Mouse (Mus musculus) hindlimb bud, embryonic 11.5 days (tissue): ENCODE data around the gene Rad51d.

Source experiments
- DNase-seq: peaks from one replicate; pipeline ENCODE4 v3.0.0-alpha.2; 2012; ENCODE audit warnings: low read depth, low spot score; ENCODE audit errors: extremely low spot score

Rad51d gene

DNA sequence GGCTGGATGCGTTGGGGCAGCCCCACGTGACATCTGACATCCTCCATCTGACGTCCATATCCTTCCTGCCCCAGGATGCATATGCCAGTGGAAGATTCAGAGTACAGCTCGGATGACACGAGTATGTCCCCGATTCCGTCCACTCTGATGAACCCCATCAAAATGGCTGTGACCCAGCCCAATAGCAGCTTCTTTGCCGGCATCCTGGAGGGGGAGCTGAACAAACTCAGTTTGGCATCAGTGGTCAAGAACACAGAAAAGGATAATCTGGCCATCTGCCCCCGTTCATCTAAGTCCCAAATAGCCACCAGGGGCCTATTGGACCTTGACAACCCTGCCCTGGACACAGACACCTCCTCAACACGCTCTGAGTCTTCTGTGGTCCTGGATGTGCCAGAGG is 7.1 kb upstream of the Rad51d start:
- DNase-seq = no peak

DNA sequence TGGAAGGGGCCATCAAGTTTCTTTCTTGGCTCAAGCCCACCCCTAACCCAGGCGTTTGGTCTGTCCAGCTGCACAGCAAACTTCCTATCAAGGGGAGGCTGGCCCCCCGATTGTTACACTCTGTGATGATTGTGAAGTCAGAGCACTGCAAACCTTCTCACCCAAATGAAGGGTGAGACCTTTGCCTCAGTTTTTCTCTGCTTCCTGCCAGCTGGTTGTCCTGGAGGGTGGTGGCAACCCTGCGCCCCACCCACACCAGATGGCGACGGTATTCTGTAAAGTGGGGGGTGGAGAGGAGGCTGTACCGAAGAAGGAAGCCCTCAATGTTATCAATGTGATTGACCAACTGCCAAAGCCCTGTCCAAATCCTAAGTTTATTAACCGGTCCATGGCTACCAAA is 1.5 kb upstream of the Rad51d start, which contains the start of gene Fndc8:
Gene Fndc8, plus strand, starts transcription at position 189 of the 400 bp plus-strand sequence.
- DNase-seq = no peak

DNA sequence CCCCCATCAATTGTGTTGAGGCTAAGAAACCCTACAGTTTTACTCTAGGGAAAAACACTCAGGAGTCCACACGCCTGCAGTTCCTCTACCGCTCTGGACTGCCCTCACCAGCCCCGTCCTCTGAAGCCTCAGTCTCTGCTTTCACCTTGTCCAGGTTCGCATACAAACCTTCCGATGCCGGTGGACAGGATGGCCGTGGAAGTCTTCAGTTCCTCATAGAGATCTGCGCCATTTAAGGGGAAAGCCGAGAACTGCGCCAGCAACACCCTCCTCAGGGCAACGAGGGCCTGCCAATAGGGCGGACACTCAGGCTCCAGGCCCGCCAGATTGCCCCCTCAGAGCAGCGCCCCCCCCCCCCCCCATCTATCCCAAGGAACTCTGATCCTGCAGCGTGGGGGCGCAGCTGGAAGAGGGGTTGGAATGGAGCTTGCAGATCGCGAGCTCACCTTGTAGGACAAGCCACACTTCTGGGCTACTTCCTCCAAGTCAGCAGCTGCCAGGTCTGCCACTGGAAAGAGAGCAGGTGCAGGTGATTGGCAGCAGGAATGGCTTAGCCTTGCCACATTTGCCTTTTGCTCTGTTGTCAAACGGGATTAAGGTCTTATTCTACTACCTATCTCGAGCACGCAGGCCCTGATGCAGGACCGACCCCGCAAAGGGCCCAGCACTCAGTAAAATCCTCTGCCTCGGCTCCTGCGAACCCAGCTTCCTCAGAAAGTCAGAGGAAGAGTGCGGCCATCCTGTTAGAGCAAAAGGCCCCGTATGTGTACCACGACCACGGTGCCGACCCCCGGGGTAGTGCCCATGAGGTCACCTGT is 681 bp downstream of the Rad51d start:
- no peak for DNase-seq

DNA sequence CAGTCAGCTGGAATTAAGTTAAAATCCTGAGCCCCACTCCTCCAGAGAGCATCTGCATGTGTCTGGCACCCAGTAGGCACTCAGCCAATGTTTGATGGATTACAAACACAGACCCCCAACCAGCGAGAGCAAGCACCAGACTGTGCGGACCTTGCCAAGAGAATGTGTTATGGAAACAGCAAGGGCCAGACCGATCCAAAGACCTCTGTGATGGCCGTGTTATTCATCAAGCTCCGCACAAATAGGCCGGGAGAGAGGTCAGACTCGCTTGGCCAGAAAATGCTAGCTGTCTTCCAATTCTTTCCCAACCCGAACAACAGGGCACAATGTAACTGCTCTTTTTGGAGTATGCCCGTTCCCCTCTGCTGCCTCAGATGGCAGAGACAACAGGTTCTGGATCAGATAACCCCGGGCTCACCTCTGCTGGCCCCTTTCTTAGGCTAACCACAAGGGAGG is 1.9 kb downstream of the Rad51d start:
- DNase-seq = no peak

DNA sequence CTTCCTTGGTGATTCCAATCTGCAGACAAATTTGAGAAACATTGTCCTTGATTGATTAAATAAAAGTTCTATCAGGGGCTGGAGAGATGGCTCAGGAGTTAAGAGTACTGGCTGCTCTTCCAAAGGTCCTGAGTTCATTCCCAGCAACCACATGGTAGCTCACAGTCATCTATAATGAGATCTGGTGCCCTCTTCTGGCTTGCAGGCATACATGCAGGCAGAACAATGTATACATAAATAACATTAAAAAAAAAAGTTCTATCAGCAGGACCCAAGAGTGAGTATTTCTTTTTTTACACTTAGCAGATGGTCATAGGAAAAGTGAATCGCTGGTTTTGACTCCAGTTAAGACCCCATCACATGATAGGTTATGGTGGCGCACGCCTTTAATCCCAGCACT is 3.9 kb downstream of the Rad51d start:
- DNase-seq = no peak

DNA sequence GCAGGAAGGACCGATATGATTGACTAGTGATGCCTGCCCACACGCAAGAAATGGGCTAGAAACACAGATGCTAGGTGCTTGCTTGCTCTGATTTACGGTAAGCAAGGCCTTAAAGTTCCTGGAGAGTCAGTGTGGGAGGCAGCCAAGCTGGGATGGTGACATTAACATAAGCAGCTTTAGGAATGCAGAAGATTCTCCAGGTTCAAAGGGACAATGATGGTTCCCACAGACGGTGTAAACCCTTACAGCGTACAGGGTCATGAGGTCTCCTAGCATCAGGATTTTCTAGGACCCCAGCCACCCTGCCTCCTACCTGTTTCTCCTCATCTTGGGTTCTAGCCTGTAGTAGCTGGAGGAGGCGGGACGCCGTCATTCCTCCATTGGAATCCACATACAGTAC is 7.2 kb downstream of the Rad51d start:
- no peak for DNase-seq

DNA sequence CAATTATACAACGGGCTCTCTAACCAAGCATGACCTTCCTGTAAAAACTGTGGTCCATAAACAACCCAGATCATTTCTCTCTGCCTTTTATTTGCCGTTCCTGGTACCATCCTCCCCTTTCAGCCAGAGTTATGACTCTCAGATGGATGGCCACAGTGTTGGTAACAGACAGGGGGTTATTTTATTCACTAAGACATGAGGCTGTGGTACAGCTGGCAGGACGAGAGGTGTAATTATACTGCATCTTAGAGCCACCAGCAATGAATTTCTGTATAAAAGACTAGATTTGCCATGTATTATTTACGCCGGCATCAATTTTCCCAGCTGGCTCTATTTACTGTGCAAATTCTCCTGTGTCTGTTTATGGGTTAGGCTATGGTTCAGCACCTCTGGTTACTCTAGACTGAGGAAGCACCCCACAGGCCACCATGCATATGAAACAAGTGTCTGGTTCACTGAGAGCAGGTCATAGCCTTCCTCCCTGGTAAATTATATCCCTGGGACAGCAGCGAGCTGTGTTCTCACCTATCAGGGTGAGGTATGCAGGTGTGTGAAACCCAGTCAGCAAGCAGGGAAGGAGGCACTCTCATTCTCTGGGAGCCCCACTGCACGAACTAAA is 12.6 kb downstream of the Rad51d start:
- no peak for DNase-seq

DNA sequence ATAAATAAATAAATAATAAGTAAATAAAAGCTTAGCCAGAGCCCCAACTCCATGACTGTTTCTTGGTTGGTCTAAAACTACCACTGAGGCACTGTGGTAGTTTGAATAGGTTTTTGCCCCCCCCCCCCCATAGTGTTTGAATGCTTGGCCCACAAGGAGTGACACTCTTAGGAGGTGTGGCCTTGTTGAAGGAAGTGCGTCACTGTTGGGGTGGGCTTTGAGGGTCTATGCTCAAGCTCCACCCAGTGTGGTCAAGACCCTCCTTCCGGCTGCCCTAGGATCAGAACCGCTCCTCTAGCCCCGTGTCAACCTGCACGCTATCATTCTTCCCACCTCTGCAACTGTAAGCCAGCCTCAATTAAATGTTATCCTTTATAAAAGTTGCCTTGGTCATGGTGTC is 14.8 kb downstream of the Rad51d start:
- no peak for DNase-seq

DNA sequence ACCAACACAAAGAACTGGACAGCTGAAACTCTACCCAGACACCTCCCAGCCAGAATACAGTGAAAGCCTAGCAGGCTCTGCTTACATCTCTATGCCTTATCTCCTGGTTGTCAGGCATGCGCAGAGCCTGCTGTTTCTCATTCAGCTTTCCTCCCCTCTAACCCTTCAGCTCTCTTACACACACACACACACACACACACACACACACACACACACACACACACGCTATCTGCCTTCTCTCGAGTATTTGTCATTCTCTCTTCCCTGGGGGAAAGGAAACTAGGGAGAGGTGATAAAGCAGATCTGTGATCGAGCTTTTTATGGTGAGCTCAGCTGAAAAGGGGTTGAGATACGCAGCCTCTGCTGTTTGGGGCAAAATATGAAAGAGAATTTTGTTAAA is 15.5 kb downstream of the Rad51d start:
- no peak for DNase-seq

DNA sequence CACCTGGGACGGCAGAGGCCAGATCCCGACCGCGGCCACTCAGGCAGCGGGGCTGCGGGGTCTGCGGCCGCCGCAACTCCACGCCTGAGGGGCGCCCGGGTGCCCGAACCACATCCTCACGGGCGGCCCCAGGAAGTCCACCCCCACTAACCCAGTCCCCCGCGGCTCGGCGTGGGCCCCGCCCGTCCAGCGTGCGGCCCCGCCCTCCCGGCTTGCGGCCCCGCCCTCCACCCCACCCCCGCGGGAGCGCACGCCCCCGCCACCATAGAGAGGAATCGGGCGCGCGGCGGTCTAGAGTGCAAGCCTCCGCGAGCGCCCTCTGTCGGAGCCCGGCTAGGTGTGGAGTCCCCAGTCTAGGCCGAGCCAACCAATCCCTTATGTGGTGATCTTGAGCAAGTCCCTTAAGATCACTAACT is 19.4 kb downstream of the Rad51d start, which contains the start of gene Rffl:
Gene Rffl, minus strand, starts transcription at position 180 of the 416 bp plus-strand sequence.
- DNase-seq = peak; percentile 63

DNA sequence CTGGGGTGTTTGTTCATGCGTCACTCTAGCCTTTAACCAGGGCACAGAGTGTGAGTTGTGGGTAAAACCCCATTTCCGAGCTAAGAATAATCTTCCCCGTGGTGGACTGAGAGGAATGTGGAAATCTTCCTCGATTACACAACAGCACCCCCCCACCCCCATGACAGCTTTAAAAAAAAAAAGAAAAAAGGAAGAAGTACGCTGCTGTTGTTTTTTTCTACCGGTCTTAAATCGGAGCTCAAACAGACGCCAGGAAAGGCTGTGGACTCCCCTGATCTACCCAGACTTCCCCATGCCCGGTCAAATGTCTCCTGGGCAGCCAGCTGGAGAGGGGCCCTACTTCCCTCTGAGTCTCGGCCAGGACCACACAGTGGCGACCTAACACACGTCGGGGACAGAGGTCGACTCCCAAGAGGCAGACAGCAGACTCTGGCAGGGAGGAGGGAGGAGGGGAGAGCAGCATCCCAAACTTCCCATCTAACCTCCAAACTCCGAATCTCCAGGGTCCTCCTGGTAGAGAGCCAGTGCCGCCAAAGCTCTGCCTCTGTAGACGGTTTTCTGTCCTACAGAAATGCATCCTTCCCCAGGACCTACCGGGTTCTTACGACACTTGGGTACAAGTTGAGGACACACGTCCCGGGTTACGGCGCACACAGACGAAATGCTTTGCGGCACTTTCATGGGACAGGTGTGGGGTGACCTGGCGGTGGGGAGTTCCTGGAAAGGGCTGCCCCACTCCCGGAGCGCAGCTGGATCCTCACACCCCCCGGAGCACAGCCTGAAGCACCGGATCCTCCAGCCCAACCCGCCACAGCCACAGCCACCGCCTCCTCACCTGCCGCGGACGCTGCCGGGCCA is 20.0 kb downstream of the Rad51d start:
- no peak for DNase-seq

DNA sequence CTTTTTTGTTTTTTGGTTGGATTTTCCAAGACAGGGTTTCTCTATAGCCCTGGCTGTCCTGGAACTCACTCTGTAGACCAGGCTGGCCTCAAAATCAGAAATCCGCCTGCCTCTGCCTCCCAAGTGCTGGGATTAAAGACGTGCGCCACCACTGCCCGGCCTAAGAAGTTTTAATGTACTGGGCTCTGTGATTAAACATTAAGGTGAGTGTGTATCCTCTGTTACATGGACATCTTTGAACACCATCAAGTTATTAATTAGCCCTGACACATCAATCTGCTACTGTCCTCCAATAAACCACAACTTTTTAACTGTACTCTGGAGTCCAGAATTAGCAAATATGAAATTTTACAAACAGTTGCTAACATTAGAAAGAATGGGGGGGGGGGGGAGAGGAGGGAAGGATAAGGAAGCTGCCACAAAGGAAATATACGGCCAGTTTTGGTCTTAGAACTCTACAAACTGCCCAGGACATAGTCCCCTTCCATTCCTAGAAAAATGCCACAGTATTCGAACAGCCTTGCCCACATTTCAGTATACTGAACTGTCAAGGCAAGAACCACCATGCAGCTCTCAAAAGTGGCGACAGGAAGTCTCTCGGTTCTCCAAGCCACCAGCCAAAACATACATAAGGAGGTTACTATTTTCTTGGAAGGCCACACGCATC is 20.8 kb downstream of the Rad51d start:
- no peak for DNase-seq

DNA sequence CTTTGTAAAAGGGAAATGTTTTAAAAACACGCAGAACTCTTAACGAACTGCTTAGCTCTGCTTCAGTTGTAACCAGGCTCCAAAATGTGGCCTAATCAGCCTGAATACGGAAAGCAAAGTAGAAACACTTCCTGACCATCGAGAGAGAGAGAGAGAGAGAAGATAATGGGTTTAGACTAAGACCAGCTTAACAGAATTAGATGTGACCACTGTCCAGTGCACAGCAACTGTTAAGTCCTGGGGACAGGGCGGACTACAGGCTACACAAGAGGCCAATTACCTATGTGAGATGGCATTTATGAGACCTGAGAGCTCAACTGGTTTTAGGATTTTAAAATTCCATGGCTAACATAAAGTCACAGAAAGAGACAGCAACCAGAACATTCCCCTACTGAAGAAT is 22.5 kb downstream of the Rad51d start:
- DNase-seq = no peak

DNA sequence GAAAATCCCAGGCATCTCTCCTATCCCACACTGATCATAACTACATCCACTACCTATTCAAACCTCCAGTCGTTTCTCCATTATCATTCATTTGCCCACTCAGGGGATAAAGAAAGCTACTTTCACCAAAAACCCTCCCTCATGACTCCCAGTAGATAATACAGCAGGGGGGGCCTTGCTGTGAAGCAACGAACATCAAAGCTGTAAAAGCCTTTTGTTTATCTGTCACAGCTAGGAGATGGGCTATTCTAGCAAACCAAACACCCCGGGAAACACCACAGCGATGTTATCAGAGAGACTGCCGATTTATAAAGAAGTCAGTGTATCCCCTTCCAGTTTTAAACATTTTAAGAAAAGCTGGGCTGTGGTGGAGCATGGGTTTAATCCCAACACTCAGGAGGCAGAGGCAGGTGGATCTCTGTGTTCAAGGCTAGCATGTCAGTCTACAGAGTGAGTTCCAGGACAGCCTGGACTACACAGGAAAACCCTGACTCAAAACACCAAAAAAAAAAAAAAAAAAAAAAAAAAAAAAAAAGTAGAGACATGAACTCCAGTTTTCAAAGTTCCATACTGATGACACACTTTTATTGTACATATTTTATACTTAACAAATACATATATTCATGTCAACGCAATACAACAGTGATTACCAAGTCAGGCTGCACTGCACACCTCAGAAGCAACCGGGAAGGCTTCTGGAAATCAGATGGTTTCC is 23.4 kb downstream of the Rad51d start:
- no peak for DNase-seq

DNA sequence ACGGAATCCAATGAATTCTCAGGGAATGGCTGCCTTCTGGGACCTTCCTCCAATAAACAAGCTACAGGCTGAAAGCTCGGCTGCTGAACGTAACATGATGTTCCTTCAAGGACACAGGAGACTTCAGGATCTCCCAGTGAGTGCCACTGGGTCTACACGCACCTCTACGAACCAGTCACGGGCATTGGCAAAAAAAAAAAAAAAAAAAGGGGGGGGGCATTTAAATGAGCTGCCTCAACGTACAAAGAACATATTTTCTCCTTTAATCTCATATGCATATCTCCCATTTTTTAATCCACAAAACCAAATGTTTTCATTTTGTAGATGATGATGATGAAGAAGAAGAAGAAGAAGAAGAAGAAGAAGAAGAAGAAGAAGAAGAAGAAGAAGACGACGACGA is 24.5 kb downstream of the Rad51d start:
- no peak for DNase-seq

DNA sequence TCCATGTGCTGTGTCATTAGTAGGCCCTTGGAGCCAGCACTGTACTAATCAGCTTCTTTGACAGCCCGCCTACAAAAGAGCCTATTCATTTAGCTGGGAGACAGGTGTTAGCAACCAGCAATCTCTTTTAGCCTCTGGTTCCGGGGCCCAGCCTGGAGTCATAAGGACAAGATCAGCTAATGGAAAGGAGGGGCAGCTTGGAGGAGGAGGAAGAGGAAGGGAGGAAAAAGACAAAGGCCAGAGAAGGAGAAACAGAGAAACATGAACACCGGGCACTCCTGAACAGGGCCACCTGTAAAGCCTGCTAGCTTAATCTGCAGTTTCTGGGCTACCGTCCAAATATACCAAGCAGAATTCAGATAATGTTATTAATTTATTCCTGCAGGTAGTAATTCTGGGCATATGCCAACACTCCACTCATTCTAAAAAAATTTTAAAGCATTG is 26.9 kb downstream of the Rad51d start:
- no peak for DNase-seq

DNA sequence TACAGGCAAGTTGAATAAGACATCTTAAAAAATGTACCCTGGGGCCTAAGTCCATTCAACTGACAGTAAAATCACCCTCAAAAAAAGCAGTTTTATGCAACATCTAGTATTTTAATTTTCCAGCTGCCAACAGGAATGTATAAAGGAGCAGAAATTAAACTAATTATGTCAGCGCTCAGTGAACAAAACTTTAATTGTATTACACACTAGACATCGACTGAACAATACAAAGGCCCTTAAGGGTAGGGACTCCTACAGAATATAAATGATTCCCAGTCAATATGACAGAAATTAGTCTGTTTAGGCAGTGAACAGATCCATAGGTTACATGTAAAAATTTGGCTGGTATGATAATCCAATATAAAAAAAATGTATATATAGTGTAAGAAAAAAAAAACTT is 27.4 kb downstream of the Rad51d start:
- no peak for DNase-seq

DNA sequence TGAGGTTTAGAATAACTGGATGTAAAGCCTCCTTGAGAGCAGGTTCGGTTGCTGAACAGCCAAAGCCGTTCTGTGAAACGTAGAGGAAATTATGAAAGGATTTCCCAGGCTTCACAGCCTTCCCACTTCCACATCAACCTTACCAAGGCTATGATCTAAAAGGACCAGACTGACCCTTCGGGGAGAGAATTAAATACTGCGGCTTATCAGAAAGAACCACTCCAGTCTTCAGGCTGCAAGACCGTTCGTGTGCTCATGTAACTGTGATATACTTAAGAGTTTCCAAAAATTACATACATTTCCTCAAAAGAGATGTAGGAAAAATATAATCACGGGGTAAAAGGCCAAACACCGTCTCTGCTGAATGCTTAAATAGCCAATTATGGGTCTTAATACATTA is 27.8 kb downstream of the Rad51d start:
- no peak for DNase-seq

DNA sequence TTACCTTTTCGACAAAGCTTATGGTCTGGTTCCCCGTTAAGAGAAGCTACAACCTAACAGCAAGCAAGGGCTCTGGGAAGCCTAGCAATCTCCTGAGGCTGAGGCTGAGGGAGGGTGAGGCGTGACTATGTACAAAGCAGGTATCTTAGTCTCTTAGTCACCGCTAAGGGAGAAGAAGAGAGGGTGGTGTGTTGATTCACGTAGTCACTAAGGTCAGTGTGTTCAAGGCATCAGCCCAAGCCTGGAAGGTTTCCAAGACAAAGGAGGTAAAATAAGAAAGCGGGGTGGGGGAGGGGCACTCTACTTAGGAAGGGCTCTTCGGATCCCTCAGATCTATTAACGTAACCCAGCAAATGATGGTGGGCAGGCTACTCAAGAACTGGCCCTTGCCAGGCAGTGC is 28.9 kb downstream of the Rad51d start:
- DNase-seq = no peak

DNA sequence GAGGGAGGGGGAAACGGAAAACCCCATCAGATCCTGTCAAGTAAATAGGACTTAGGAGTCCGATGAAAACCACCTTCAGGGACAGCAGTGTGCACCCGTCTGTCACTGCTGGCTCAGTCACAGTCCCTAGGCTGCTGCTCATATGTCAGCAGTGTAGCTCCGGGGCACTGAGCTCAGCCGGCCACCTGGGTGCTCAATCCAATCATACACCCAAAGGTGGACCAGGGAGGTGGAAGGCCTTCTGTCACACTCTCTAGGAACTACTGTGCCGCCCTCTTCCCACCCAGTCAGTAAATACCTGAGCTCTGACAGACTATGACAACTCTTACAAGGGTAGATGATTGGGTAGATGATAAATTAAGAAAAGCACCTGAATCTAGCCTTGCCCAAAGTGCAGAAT is 29.7 kb downstream of the Rad51d start:
- DNase-seq = no peak
